Mouse (Mus musculus) liver, embryonic 11.5 days (tissue): ENCODE measurements around the gene Fgfr2. TPM values are rescaled to one million over a fixed set of nuclear protein-coding genes. Genes with fewer than 3 reads are reported as not detected.

Source experiments
- ATAC-seq: fragments of 200-750 bp; cut with Nextera tagmentation; replicated peaks from 2 replicates; pipeline ENCODE4 v1.8.0; 2017; ENCODE audit warnings: moderate number of reproducible peaks, mild to moderate bottlenecking, moderate TSS enrichment, moderate library complexity; ENCODE audit not compliant: low FRiP score
- DNase-seq: peaks from one replicate; pipeline ENCODE4 v3.0.0-alpha.2; 2017; ENCODE audit warnings: low spot score
- H3K27ac ChIP-seq: fragments of 300-500 bp; sonication (generic); 2 replicates; pipeline ENCODE4 v1.5.1; 2014; ENCODE audit warnings: mild to moderate bottlenecking, low read depth, low read length, control low read depth
- H3K27me3 ChIP-seq: fragments of 300-500 bp; sonication (generic); replicated peaks from 2 replicates; pipeline ENCODE4 v1.6.1; 2014; ENCODE audit warnings: low read length, mixed read lengths; ENCODE audit not compliant: control insufficient read depth, insufficient read depth
- H3K36me3 ChIP-seq: fragments of 300-500 bp; sonication (generic); 2 replicates; pipeline ENCODE4 v1.6.1; 2014; ENCODE audit warnings: mild to moderate bottlenecking, low read length, moderate library complexity, mixed read lengths; ENCODE audit not compliant: control insufficient read depth, insufficient read depth
- H3K4me1 ChIP-seq: fragments of 300-500 bp; sonication (generic); replicated peaks from 2 replicates; pipeline ENCODE4 v1.6.1; 2014; ENCODE audit warnings: low read length, mixed read lengths; ENCODE audit not compliant: control insufficient read depth, insufficient read depth
- H3K4me2 ChIP-seq: fragments of 300-500 bp; sonication (generic); 2 replicates; pipeline ENCODE4 v1.6.1; 2014; ENCODE audit warnings: mild to moderate bottlenecking, control low read depth, moderate library complexity
- H3K4me3 ChIP-seq: fragments of 300-500 bp; sonication (generic); 2 replicates; pipeline ENCODE4 v1.5.1; 2014; ENCODE audit warnings: low read depth, low read length, control low read depth
- H3K9ac ChIP-seq: fragments of 300-500 bp; sonication (generic); 2 replicates; pipeline ENCODE4 v1.6.1; 2014; ENCODE audit warnings: low read depth, low read length, control low read depth
- H3K9me3 ChIP-seq: fragments of 300-500 bp; sonication (generic); 2 replicates; pipeline ENCODE4 v1.6.1; 2016; ENCODE audit warnings: low read length, inconsistent platforms, mixed read lengths; ENCODE audit not compliant: control insufficient read depth
- WGBS: fragments of 180-500 bp; shearing (Covaris S2); extraction: QIAGEN DNeasy Blood & Tissue Kit; methylation state at CpG from one replicate; pipeline ENCODE4 v1.1.7; 2014; 5-methylcytosine and 5-hydroxymethylcytosine counted together
- polyA plus RNA-seq: library from polyadenylated mRNA; unstranded; fragments of >200 nt; fragmentation: Nextera tagmentation; extraction: Ambion mirVana; gene quantifications from 2 replicates; pipeline ENCODE4 v1.2.1, GENCODE M21; 2014

Fgfr2 gene
- polyA plus RNA-seq, 1 experiment from 2014 or later: 32.6 TPM

GRCm38 (mm10) chr7:132880276-132880675, 242.9 kb downstream of the Fgfr2 start:
- Histone ChIP-seq H3K4me3 (no peak overlapping the region), H3K4me2 (no peak overlapping the region), H3K4me1 (no peaks in the 10 kb centered on the region), H3K27ac (no peak overlapping the region), H3K9me3 (no peaks in the 10 kb centered on the region), H3K27me3 (no peaks in the 10 kb centered on the region), H3K9ac (no peak overlapping the region), H3K36me3 (peaks cover 35% of the 10 kb centered on the region)
- 73% methylated on average over 1 of the region's 1 CpGs for WGBS
- DNase-seq: no peak
- no peak for ATAC-seq

GRCm38 (mm10) chr7:132875391-132876086, 247.6 kb downstream of the Fgfr2 start:
- Histone ChIP-seq H3K9ac (no peak overlapping the region), H3K4me1 (no peaks in the 10 kb centered on the region), H3K4me2 (no peak overlapping the region), H3K36me3 (peaks cover 34% of the 10 kb centered on the region), H3K27me3 (no peaks in the 10 kb centered on the region), H3K4me3 (no peak overlapping the region), H3K9me3 (no peaks in the 10 kb centered on the region), H3K27ac (no peak overlapping the region)
- DNase-seq (no peak), ATAC-seq (no peak)
- WGBS: 87% methylated on average over 2 of the region's 2 CpGs

- Histone ChIP-seq H3K36me3 (peaks cover 22% of the 10 kb centered on the region), H3K4me3 (no peak overlapping the region), H3K9ac (no peak overlapping the region), H3K4me1 (no peaks in the 10 kb centered on the region), H3K9me3 (no peaks in the 10 kb centered on the region), H3K4me2 (no peak overlapping the region), H3K27ac (no peak overlapping the region), H3K27me3 (no peaks in the 10 kb centered on the region)
- ATAC-seq (no peak), DNase-seq (no peak)
- WGBS: 78% methylated on average over 2 of the region's 2 CpGs
Measured at GRCm38 (mm10) chr7:132873043-132873442, 250.1 kb downstream of the Fgfr2 start.

GRCm38 (mm10) chr7:132866316-132866715, 256.8 kb downstream of the Fgfr2 start:
- 51% methylated on average over 9 of the region's 9 CpGs for WGBS
- H3K4me3 ChIP-seq: no peak overlapping the region
- no peak for DNase-seq
- no peaks in the 10 kb centered on the region for H3K27me3 ChIP-seq
- peaks cover 6% of the 10 kb centered on the region; the same call in 1 of the 2 replicates for H3K4me1 ChIP-seq
- peaks cover 3% of the 10 kb centered on the region for H3K36me3 ChIP-seq
- no peak overlapping the region for H3K27ac ChIP-seq
- H3K4me2 ChIP-seq: no peak overlapping the region
- peak; percentile 26; the same call in 1 of the 2 replicates for ATAC-seq
- H3K9ac ChIP-seq: no peak overlapping the region
- no peaks in the 10 kb centered on the region for H3K9me3 ChIP-seq

- peaks cover 13% of the 10 kb centered on the region; the same call in 1 of the 2 replicates for H3K4me1 ChIP-seq
- no peaks in the 10 kb centered on the region for H3K27me3 ChIP-seq
- WGBS: under 1% methylated on average over 53 of the region's 53 CpGs
- H3K27ac ChIP-seq: peak within 1 kb of the TSS; percentile 82
- DNase-seq (peak; percentile 90), ATAC-seq (peak; percentile 92)
- 0 out of 2 replicates have a peak, but pooled peaks cover 2% of the 10 kb centered on the region for H3K36me3 ChIP-seq
- peak within 1 kb of the TSS; percentile 71 for H3K4me2 ChIP-seq
- peak within 1 kb of the TSS; percentile 89 for H3K4me3 ChIP-seq
- H3K9me3 ChIP-seq: no peaks in the 10 kb centered on the region
- H3K9ac ChIP-seq: peak within 1 kb of the TSS; percentile 89
Measured at GRCm38 (mm10) chr7:132859042-132859958, 263.9 kb downstream of the Fgfr2 start, which contains the start of gene Abraxas2. Gene Abraxas2 (plus strand): TSS chr7:132859225.

- no peak overlapping the region for H3K4me3 ChIP-seq
- 66% methylated on average over 5 of the region's 5 CpGs for WGBS
- DNase-seq: no peak
- 0 out of 2 replicates have a peak, but pooled peaks cover 2% of the 10 kb centered on the region for H3K36me3 ChIP-seq
- peaks cover 11% of the 10 kb centered on the region; the same call in 1 of the 2 replicates for H3K4me1 ChIP-seq
- H3K27ac ChIP-seq: no peak overlapping the region
- ATAC-seq: no peak
- no peak overlapping the region for H3K4me2 ChIP-seq
- no peaks in the 10 kb centered on the region for H3K9me3 ChIP-seq
- no peaks in the 10 kb centered on the region for H3K27me3 ChIP-seq
- H3K9ac ChIP-seq: no peak overlapping the region
Measured at GRCm38 (mm10) chr7:132858043-132858608, 265.0 kb downstream of the Fgfr2 start.

- 87% methylated on average over 1 of the region's 1 CpGs for WGBS
Measured at GRCm38 (mm10) chr7:132856083-132856482, 267.1 kb downstream of the Fgfr2 start.

GRCm38 (mm10) chr7:132853946-132854345, 269.2 kb downstream of the Fgfr2 start:
- ATAC-seq: no peak
- H3K4me3 ChIP-seq: no peak overlapping the region
- H3K36me3 ChIP-seq: 0 out of 2 replicates have a peak, but pooled peaks cover 4% of the 10 kb centered on the region
- no peak overlapping the region for H3K27ac ChIP-seq
- H3K9me3 ChIP-seq: no peaks in the 10 kb centered on the region
- H3K27me3 ChIP-seq: no peaks in the 10 kb centered on the region
- no peak for DNase-seq
- no peak overlapping the region for H3K9ac ChIP-seq
- peaks cover 9% of the 10 kb centered on the region for H3K4me1 ChIP-seq
- no peak overlapping the region for H3K4me2 ChIP-seq
- 69% methylated on average over 4 of the region's 4 CpGs for WGBS

More at GRCm38 (mm10) chr7:132856083-132856482, 267.1 kb downstream of the Fgfr2 start:
- H3K9ac ChIP-seq: no peak overlapping the region
- H3K9me3 ChIP-seq: no peaks in the 10 kb centered on the region
- H3K27ac ChIP-seq: no peak overlapping the region
- H3K27me3 ChIP-seq: no peaks in the 10 kb centered on the region
- H3K4me3 ChIP-seq: no peak overlapping the region
- H3K4me1 ChIP-seq: peaks cover 15% of the 10 kb centered on the region
- ATAC-seq (no peak), DNase-seq (no peak)
- H3K4me2 ChIP-seq: no peak overlapping the region
- no peaks in the 10 kb centered on the region for H3K36me3 ChIP-seq
